Mouse (Mus musculus) embryonic facial prominence, embryonic 10.5 days (tissue): ENCODE results near the gene Gm28635. TPM values are rescaled to one million over a fixed set of nuclear protein-coding genes. Genes with fewer than 3 reads are reported as not detected.

Experiments used
- DNase-seq: peaks from one replicate; pipeline ENCODE4 v3.0.0-alpha.2; 2017; ENCODE audit warnings: low spot score
- H3K27ac ChIP-seq: fragments of 300-500 bp; sonication (generic); replicated peaks from 2 replicates; pipeline ENCODE4 v1.5.1; 2016; ENCODE audit warnings: mild to moderate bottlenecking
- H3K27me3 ChIP-seq: fragments of 300-500 bp; sonication (generic); replicated peaks from 2 replicates; pipeline ENCODE4 v1.6.1; 2016; ENCODE audit warnings: low read depth, mild to moderate bottlenecking; ENCODE audit not compliant: poor library complexity, severe bottlenecking
- H3K36me3 ChIP-seq: fragments of 300-500 bp; sonication (generic); replicated peaks from 2 replicates; pipeline ENCODE4 v1.6.1; 2016; ENCODE audit warnings: mild to moderate bottlenecking, moderate library complexity
- H3K4me1 ChIP-seq: fragments of 300-500 bp; sonication (generic); 2 replicates; pipeline ENCODE4 v1.6.1; 2016
- H3K4me3 ChIP-seq: fragments of 300-500 bp; sonication (generic); 2 replicates; pipeline ENCODE4 v1.5.1; 2016; ENCODE audit warnings: mild to moderate bottlenecking, moderate library complexity
- H3K9me3 ChIP-seq: fragments of 300-500 bp; sonication (generic); 2 replicates; pipeline ENCODE4 v1.6.1; 2016; ENCODE audit warnings: mild to moderate bottlenecking
- WGBS: fragments of 180-500 bp; shearing (Covaris S2); methylation state at CpG from one replicate; pipeline ENCODE4 v1.1.7; 2016; 5-methylcytosine and 5-hydroxymethylcytosine counted together
- polyA plus RNA-seq: library from polyadenylated mRNA; unstranded; fragments of >200 nt; fragmentation: Nextera tagmentation; extraction: Ambion mirVana; gene quantifications from 2 replicates; pipeline ENCODE4 v1.2.1, GENCODE M21; 2016

The Gm28635 gene
- not detected in 2 replicates for polyA plus RNA-seq

DNA sequence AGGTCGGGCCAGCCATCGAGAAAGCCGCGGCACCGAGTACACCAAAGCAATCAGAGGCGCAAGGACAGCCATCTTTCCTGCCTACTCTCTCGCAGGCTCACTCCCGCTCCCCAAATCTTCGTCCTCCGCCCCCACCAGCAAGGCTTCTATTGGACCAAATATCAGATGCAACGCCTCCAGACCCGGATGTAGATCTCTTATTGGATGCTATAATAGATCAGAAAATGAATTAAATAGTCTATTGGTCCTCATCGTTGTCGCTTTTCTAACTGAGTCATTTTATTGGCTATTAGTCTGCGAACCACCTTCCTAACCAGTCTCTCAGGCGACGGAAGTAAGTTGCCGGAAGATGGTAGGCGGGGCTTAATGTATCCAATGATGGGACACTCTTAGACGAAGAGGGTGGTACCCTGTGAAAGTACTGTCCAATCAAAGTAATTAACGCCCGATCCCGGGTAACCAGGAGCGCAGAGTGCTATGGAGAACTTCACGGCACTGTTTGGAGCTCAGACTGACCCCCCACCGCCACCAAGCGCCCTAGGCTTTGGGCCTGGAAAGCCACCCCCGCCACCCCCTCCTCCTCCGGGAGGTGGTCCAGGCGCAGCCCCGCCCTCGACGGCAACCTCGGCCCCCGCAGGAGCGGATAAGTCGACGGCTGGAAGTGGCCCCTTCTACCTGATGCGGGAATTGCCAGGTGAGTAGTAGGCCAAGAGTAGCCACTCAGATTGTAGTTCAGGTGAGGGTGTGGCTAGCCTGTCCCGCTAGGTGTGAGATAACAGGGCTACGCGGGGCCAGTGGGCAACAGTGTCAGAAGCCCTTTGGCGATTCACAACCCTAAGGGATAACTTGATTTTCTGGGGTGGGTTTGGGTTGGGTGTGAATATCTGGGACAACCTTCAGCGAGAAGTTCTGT, at the start of gene Gm28635, which contains the start of gene Med19:
Gene Gm28635 (minus strand): TSS at position 74 of the 913 bp plus-strand sequence.
Gene Med19 (plus strand): TSS at position 435 of the 913 bp plus-strand sequence.
- under 1% methylated on average over 44 of the region's 44 CpGs for WGBS
- peak; percentile 94 for DNase-seq
- Histone ChIP-seq H3K36me3 (peaks cover 63% of the 10 kb centered on the region), H3K9me3 (no peaks in the 10 kb centered on the region), H3K27ac (peak within 1 kb of the TSS; percentile 82), H3K4me1 (peaks cover 25% of the 10 kb centered on the region), H3K27me3 (no peaks in the 10 kb centered on the region), H3K4me3 (peak within 1 kb of the TSS; percentile 73)

GRCm38 (mm10) chr2:84727172-84727858, 49.5 kb upstream of the Gm28635 start, which contains the start of gene Clp1:
Gene Clp1 (minus strand): TSS chr2:84727350.
- whole genome bisulfite sequencing = under 1% methylated on average over 39 of the region's 39 CpGs
- Histone ChIP-seq H3K27ac (peak within 1 kb of the TSS; percentile 85), H3K36me3 (peaks cover 33% of the 10 kb centered on the region), H3K4me3 (peak within 1 kb of the TSS; percentile 76), H3K4me1 (peaks cover 25% of the 10 kb centered on the region), H3K27me3 (no peaks in the 10 kb centered on the region), H3K9me3 (no peaks in the 10 kb centered on the region)
- peak; percentile 97 for DNase-seq

DNA sequence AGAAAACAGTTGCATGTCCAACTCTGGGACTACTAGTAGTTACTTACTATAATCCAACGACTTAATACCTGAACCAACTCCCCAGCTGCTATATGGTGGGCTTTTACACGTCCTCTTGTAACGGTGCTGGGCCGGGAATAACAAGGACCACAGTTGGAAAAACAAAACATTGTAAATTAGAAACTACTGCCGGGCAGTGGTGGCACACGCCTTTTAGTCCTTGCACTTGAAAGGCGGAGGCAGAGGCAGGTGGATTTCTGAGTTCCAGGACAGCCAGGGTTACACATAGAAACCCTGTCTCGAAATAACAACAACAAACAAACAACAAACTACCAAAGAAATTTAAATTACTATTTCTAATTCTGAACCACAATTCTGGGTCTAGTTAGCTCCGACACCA, 48.9 kb upstream of the Gm28635 start:
- Histone ChIP-seq H3K4me3 (peak overlapping the region; percentile 76), H3K27ac (peak overlapping the region; percentile 85), H3K36me3 (peaks cover 39% of the 10 kb centered on the region), H3K27me3 (no peaks in the 10 kb centered on the region), H3K9me3 (no peaks in the 10 kb centered on the region), H3K4me1 (peaks cover 25% of the 10 kb centered on the region)
- no peak for DNase-seq
- WGBS = 5% methylated on average over 9 of the region's 9 CpGs

GRCm38 (mm10) chr2:84725770-84726169, 47.9 kb upstream of the Gm28635 start:
- H3K9me3 ChIP-seq = no peaks in the 10 kb centered on the region
- H3K27me3 ChIP-seq = no peaks in the 10 kb centered on the region
- 94% methylated on average over 10 of the region's 10 CpGs for WGBS
- H3K4me1 ChIP-seq = peaks cover 25% of the 10 kb centered on the region
- H3K4me3 ChIP-seq = peak overlapping the region; percentile 76
- H3K27ac ChIP-seq = no peak overlapping the region
- peaks cover 47% of the 10 kb centered on the region for H3K36me3 ChIP-seq
- DNase-seq = no peak

DNA sequence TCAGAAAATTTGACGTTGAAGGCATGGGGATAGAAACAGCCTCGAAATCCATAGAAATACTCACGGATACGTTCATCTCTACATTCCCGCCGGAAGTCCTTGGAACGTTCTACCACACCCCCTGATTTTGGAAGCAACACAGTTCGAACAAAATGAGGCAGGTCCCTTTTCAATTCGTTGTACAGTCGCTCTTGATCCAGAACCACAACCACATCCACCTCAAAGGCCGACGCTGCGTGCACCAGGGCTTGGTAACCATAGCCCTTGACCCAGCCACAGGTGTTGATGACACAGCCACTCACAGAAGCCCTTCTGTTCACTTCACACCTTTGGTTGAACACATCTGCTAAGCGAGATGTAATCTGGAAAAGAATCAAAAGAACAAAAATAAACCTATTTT, 46.0 kb upstream of the Gm28635 start:
- peaks cover 47% of the 10 kb centered on the region for H3K36me3 ChIP-seq
- H3K4me1 ChIP-seq = peaks cover 25% of the 10 kb centered on the region
- no peak overlapping the region for H3K4me3 ChIP-seq
- H3K27ac ChIP-seq = no peak overlapping the region
- H3K9me3 ChIP-seq = no peaks in the 10 kb centered on the region
- H3K27me3 ChIP-seq = no peaks in the 10 kb centered on the region
- 95% methylated on average over 14 of the region's 14 CpGs for WGBS
- no peak for DNase-seq

DNA sequence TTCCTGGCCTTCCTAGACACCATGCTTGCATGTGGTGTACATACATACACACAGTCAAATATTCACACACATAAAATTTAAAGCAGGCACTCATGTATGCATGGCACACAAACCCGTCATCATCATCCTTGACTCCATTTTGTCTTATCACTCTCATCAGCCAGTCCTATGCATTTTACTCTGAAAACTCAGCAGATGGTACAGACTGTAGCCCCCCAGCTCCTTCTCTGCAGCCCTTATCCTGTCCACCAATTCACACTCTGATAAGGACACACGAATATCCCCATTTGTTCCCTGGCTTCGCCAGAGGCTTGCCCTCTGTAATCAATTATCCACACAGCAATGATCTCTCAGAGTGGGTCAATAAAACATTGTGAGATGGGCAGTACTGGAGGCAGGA, 43.3 kb upstream of the Gm28635 start:
- no peak for DNase-seq
- peaks cover 21% of the 10 kb centered on the region for H3K4me1 ChIP-seq
- no peaks in the 10 kb centered on the region for H3K9me3 ChIP-seq
- H3K27me3 ChIP-seq = no peaks in the 10 kb centered on the region
- peaks cover 47% of the 10 kb centered on the region for H3K36me3 ChIP-seq
- no peak overlapping the region for H3K27ac ChIP-seq
- H3K4me3 ChIP-seq = no peak overlapping the region
- 76% methylated on average over 3 of the region's 3 CpGs for WGBS

DNA sequence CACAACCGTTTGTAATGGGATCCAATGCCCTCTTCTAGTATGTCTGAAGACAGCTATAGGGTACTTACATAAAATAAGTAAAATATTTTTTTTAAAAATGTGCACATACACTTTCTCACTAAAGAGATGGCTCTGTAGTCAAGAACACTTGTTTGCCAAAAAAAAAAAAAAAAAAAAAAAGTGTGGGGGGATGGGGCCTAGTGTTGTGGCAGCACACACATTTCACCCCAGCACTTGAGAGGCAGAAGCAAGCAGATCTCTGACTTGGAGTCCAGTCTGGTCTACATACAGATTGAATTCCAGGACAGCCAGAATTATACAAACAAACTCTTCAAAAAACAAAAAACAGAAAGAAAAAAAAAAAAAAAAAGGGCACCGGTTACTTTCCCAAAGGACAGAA, 42.9 kb upstream of the Gm28635 start:
- DNase-seq = no peak
- Histone ChIP-seq H3K4me3 (no peak overlapping the region), H3K4me1 (peaks cover 19% of the 10 kb centered on the region), H3K36me3 (peaks cover 45% of the 10 kb centered on the region), H3K9me3 (no peaks in the 10 kb centered on the region), H3K27me3 (no peaks in the 10 kb centered on the region), H3K27ac (no peak overlapping the region)
- WGBS = 91% methylated on average over 2 of the region's 2 CpGs

DNA sequence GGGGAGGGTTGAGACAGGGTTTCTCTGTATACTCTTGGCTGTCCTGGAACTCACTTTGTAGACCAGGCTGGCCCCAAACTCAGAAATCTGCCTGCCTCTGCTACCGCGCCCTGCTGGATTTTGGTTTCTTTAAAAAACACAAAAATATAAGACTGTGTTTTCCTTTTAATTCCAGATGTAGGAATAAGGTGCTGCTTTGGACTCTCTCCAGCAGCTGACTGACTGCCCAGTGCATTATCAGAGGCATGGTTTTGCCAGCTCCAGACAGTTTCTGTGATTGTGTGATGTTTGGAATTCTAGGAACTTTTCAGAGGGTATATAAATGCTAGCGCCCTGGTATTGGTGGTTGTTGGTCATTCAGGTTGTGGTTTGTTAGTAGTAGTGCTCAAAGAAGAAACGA, 39.5 kb upstream of the Gm28635 start:
- H3K9me3 ChIP-seq = no peaks in the 10 kb centered on the region
- peaks cover 15% of the 10 kb centered on the region for H3K36me3 ChIP-seq
- DNase-seq = no peak
- H3K4me1 ChIP-seq = peaks cover 24% of the 10 kb centered on the region
- H3K4me3 ChIP-seq = no peak overlapping the region
- WGBS = 94% methylated on average over 4 of the region's 4 CpGs
- no peaks in the 10 kb centered on the region for H3K27me3 ChIP-seq
- H3K27ac ChIP-seq = no peak overlapping the region

DNA sequence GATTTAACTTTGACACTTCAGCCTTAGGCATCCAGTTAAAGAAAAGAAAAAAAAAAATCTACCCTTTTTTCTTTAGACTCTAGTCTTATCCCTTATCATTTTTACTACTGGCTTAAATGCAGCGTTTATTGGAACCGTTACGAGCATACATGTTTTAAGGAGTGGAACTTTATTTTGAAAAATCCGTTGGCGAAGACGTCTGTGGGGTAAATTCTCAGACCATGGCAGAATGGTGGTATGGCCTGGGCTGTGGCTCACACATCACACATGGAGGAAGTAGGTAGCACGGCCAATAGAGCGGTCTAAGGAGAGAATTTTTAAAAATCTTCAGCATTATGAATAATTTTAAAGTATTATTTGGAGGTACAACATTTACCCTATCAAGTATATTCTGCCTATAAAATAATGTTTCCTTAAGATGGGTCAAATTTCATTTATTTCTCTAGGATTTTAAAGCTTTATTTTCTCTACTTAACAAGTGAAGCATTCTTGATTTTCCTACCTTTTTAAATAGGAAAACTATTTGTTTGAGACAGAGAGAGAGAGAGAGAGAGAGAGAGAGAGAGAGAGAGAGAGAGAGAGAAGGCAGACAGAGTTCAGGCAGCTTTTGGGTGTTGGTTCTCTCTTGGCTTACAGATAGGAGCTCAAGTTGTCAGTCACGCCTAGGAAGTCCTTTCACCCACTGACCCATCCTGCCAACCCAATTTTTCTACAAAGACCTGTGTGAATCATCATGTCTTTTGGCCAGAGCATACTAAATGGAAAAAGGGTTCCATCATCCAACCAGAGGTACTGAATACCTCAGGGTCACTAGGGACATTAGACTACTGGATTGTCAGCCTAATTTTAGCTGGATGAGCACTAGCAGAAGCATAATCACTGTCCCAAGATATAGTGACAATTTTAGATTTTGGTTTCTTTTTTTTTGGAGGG, 38.8 kb upstream of the Gm28635 start:
- peak overlapping the region; percentile 96 for H3K4me3 ChIP-seq
- peaks cover 24% of the 10 kb centered on the region for H3K4me1 ChIP-seq
- peaks cover 8% of the 10 kb centered on the region for H3K36me3 ChIP-seq
- H3K9me3 ChIP-seq = no peaks in the 10 kb centered on the region
- DNase-seq = no peak
- no peaks in the 10 kb centered on the region for H3K27me3 ChIP-seq
- WGBS = 39% methylated on average over 9 of the region's 9 CpGs
- H3K27ac ChIP-seq = peak overlapping the region; percentile 96

DNA sequence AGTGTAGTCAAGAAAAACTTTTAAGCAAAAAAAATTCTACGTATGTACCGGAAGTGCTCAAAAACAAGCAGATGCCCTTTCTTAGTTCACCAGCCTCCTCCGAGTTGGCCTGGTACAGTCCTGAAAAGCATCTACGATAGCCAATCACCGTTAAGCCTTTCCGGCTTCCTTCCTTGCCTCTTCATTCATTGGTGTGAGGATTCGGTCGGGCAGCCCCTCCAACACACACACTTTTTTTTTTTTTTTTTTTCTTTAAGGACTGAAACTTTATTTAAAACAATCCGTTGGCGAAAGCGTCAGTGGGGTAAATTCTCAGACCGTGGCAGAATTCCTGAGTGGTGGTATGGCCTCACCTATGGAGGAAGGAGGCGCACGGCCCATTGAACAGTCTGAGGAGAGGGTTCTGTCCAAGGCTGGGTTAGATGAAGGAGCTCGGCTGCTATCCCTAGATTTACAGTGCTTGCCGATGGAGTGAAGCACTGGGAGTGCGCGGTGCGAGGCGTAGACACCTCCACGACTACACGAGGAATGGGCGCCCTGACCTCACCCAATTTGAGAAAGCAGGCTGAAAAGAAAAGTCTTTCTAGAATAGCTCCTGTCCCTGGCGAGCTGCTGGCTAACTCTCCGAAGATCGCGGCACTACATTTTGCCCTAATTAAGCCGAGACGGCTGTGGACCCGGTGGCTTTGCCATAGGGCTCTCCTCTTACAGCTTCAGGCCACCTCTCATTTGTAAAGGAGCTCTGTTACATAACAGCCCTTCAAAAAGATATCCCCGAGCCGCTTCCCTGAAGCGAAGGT, 37.9 kb upstream of the Gm28635 start:
- under 1% methylated on average over 33 of the region's 33 CpGs for WGBS
- peak overlapping the region; percentile 96 for H3K4me3 ChIP-seq
- no peaks in the 10 kb centered on the region for H3K9me3 ChIP-seq
- H3K36me3 ChIP-seq = peaks cover 6% of the 10 kb centered on the region
- peak overlapping the region; percentile 96 for H3K27ac ChIP-seq
- DNase-seq = peak; percentile 65
- no peaks in the 10 kb centered on the region for H3K27me3 ChIP-seq
- H3K4me1 ChIP-seq = peaks cover 24% of the 10 kb centered on the region

GRCm38 (mm10) chr2:84714811-84715561, 37.1 kb upstream of the Gm28635 start, which contains the start of gene Zdhhc5:
Gene Zdhhc5 (minus strand): TSS chr2:84715180.
- under 1% methylated on average over 107 of the region's 107 CpGs for WGBS
- Histone ChIP-seq H3K27me3 (no peaks in the 10 kb centered on the region), H3K27ac (peak within 1 kb of the TSS; percentile 96), H3K4me1 (peaks cover 24% of the 10 kb centered on the region), H3K4me3 (peak within 1 kb of the TSS; percentile 96), H3K36me3 (peaks cover 14% of the 10 kb centered on the region), H3K9me3 (no peaks in the 10 kb centered on the region)
- peak; percentile 99 for DNase-seq
